Mouse (Mus musculus): ENCODE results near the gene Pycr1.

GRCm38 (mm10) chr11:120600716-120601115 is 42.9 kb downstream of the Pycr1 start:
- TF ChIP-seq POLR2A (IDR thresholded peaks at IDR 0.05; ENCODE audit: borderline replicate concordance, insufficient read depth, low read length) (no peak), CTCF (IDR thresholded peaks at IDR 0.05; ENCODE audit: borderline replicate concordance, insufficient read depth, low read depth, low read length) (no peak)

Data from cerebellum, adult 2 months (tissue).